Mouse (Mus musculus) right cerebral cortex, postnatal 25 days (tissue): ENCODE measurements at regions not wholly inside any gene's neighbourhood (a gene's known extent, or its start where the extent isn't known, plus 50 kb on each side); places are given as distances from the start of the nearest gene placed in this dataset.

Source experiments
- DNase-seq: peaks from one replicate; pipeline ENCODE4 v3.0.0; 2022

GRCm38 (mm10) chr10:111073851-111074430 lies 64.0 kb upstream of the Zdhhc17 start:
- no peak for DNase-seq

- no peak for DNase-seq
Observed at GRCm38 (mm10) chr10:111073262-111073661, 63.3 kb upstream of the Zdhhc17 start.

- no peak for DNase-seq
Observed at GRCm38 (mm10) chr10:111072554-111072909, 62.6 kb upstream of the Zdhhc17 start.

DNA sequence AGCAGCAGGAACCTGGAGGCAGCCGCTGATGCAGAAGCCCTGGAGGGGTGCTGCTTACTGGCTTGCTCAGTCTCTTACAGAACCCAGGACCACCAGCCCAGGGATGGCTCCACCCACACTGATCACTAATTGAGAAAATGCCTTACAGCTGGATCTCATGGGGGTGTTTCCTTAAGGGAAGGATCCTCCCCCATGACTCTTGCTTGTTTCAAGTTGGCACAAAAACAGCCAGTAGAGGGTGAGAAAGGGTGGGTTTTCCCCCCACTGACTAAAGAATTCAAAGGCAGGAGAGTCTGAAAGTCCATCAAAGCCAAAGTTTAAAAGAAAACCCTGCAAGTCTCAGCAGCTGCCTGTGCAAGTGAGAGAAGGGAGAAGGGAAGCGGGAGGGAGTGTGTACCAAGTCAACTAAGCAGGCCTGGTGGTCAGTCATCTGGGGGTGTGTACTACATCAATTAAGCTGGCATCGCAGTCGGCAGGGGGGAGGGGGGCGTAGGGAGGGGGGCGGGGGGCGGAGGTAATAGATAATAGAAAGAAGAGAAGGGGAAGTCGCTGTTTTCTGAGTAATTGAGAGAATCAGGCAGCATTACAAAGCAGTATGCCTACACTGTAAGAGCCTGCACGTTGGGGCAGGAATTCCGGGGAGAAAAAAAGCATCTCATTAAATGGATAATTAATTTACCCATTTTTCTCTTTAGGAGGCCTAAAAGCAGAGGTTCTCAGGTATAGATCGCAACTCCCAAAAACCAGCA lies 62.0 kb upstream of the Zdhhc17 start:
- DNase-seq, result no peak

DNA sequence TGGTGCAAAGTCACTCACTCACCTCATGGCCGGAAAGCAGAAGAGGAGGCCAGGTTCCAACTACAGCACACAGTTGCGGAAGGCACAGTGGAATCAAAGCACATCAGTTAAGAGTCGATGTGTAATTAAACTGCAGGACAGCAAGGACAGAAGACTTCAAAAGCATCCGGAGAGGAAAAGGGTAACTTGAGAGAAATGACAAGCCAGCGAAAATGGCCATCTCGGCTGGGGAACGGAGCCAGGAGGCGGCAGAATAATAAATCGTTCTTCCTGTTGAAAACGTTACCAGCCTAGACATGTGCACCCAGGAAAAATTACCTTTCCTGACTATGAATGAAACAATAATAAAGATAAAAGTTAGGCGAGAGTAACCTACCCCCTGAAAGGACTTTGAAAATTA lies 56.2 kb upstream of the Zdhhc17 start:
- DNase-seq, result no peak

- DNase-seq, result no peak
Observed at GRCm38 (mm10) chr10:111060626-111061025, 50.7 kb upstream of the Zdhhc17 start.
